Mouse (Mus musculus) large intestine, adult 2 months (tissue): ENCODE measurements around the gene Stc2. TPM values are rescaled to one million over a fixed set of nuclear protein-coding genes. Genes with fewer than 3 reads are reported as not detected.

Experiments used
- DNase-seq: peaks from one replicate; pipeline ENCODE4 v3.0.0-alpha.2; 2012; ENCODE audit warnings: low read depth, low spot score
- WGBS: fragments of 180-500 bp; shearing (Covaris S2); methylation state at CpG from one replicate; pipeline ENCODE4 v1.1.7; 2018; 5-methylcytosine and 5-hydroxymethylcytosine counted together
- polyA plus RNA-seq: library from polyadenylated mRNA; depleted of rRNA; stranded (reverse); fragments of >200 nt; gene quantifications from 2 replicates; pipeline ENCODE4 v1.2.3, GENCODE M21; 2012; rRNA removed

Stc2 gene
- polyA plus RNA-seq, 1 experiment = 2.1 TPM

- 2% methylated on average over 36 of the region's 36 CpGs for WGBS
- DNase-seq = no peak
Measured at GRCm38 (mm10) chr11:31368252-31368964, 1.5 kb downstream of the Stc2 start.

DNA sequence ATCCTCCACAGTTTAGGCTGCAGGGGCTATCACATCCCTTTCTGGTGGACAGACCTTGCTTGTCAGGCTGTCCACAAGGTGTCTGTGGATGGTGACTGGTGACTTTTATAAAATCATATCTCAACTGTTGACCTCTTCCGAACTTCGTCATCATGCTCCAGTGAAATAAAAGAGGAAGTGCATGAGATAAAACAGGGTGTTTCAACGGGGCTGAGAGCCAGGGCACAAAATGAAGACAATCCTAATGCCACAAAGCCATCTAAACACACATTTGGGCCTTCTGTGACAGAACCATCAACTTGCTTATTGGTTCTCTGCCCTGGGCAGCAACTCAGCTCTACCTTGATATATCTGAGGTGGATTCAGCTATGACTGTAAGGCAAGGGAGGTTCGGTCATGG, 3.0 kb downstream of the Stc2 start:
- 80% methylated on average over 4 of the region's 4 CpGs for WGBS
- no peak for DNase-seq

DNA sequence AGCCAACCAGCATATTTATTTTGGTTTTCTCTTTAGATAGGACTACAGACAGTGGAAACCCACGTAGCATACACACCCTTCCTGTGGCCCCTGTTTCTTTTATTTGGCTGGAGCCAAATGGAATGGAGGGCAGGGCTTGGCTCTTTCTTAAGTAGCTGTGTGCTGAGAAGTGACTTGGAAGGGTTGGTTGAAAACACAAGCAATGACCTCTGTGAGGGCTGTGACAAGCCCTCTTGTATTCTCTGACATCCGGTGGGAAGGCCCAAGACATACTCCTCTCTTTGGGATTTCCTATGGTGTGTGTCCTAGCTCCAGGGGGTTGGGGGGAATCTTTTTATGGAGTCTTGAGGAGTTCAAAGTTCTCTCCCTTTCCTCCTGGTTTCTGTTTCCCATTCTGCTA, 3.5 kb downstream of the Stc2 start:
- no peak for DNase-seq
- 86% methylated on average over 2 of the region's 2 CpGs for WGBS

- whole genome bisulfite sequencing = 89% methylated on average over 2 of the region's 2 CpGs
- DNase-seq = no peak
Measured at GRCm38 (mm10) chr11:31365981-31366380, 3.9 kb downstream of the Stc2 start.

DNA sequence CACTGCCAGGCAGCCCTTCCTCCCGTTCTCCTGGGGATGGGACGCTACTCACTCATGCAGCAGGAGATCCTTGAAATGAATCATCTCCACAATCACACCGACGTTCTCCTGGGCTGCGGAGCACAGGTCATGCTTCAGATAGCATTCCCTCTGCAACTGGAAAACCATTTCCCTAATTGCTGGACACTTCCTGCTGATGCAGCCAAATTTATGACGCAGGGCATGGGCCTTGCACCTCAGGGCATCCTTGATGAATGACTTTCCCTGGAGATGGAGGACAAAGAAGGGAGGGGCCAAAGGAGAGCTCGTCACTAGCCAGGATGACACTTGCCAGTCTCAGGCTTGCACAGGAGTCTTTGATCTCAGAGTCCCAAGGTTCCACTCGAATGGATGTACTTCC, 4.6 kb downstream of the Stc2 start:
- no peak for DNase-seq
- WGBS = 82% methylated on average over 8 of the region's 8 CpGs

DNA sequence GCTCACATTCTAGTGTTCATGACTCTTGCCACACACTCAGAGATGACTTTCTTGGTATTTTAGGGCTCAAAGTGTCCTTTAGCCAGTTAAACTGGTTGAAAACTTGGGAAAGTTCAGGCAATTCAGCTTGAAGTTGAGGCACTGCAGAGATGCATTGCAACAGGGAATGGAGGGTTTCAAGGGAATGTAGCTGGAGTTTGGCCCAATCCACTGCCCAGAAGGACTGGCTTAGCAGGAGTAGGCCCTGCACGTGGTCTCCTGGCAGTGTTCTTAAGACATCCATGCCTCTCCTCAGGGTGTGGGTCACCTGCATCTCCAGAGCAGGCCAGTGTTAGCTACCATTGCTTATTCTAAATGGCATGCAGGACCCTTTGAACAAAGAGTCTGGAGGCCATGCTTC, 7.0 kb downstream of the Stc2 start:
- WGBS = 83% methylated on average over 1 of the region's 1 CpGs
- DNase-seq = no peak

DNA sequence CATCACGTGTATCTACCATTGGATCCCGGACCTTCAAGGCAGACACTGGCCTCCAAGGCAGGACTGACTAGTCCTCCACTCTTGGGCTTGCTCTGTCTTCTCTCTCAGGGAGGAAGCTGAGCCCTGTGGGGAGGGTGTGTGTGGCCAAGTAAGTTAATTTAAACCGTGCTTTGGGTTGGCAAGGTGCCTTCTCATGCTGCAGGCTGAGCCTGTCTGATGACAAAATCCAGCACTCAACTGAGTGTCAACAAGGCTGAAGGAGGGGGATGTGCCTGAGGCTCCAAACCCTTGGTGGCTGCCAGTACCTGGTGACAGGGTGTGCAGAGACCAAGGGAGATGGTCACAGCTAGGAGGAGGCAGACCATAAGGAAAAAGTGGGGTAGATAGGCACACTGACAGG, 7.5 kb downstream of the Stc2 start:
- no peak for DNase-seq
- 47% methylated on average over 3 of the region's 3 CpGs for WGBS

DNA sequence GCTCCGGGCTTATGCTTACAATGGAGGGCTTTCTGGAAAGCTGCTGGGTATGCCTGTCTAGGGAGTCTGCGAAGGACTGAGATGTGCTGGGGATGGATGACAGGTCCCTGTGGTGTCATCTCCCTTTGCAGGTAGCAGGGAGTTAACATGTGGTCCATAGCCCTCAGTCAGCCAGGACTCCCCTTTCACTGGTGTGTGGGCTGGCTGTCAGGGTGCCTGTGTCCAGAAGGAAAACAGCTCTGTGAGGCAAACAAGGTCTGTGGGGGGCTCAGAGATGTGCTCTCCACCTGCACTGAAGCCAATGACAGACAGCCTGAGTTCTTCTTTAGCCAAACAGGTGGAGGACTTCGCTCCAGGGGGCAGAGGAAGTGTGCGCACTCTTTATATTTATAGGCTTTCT, 8.8 kb downstream of the Stc2 start:
- no peak for DNase-seq
- WGBS = 96% methylated on average over 4 of the region's 4 CpGs

DNA sequence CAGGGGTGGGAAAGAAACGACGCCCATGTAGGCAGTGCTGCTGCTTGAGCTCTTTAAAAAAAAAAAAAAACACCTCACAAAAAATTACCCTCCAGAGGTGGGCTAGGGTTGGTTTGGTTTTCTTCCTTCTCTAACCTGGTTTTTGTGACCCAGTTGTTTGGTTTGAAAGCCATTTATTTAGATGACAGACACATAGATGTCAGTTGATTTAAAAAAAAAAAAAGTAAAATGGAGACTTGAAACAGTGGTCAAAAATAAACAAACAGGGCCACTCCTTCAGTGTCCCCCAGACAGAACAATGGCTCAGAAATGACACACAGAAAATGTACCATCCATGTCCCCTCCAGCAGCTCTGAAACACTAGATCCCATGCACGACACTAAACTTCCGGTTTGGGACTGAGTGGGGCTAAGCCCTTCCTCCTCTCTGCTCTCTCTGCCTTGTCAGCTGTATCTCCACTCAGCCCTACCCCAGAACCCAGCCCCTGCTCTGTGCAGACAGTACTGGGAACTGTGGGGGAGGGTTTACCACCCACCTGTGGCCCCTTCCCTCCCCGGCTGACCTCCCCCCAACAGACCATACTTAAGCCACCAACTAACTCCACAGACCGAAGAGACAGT, 10.5 kb downstream of the Stc2 start:
- DNase-seq = no peak
- WGBS = 83% methylated on average over 6 of the region's 6 CpGs

GRCm38 (mm10) chr11:31358453-31358852, 11.4 kb downstream of the Stc2 start:
- no peak for DNase-seq

GRCm38 (mm10) chr11:31356866-31357265, 13.0 kb downstream of the Stc2 start:
- no peak for DNase-seq

More at GRCm38 (mm10) chr11:31358453-31358852, 11.4 kb downstream of the Stc2 start:
- WGBS = 83% methylated on average over 5 of the region's 5 CpGs

GRCm38 (mm10) chr11:31355737-31356136, 14.1 kb downstream of the Stc2 start:
- no peak for DNase-seq
- WGBS = 96% methylated on average over 1 of the region's 1 CpGs

- WGBS = 87% methylated on average over 1 of the region's 1 CpGs
- no peak for DNase-seq
Measured at GRCm38 (mm10) chr11:31354514-31354913, 15.4 kb downstream of the Stc2 start.

Other genes starting within 250 kb of the Stc2 start
- not detected in 2 replicates for gene Gm17332, start 187.6 kb downstream of the Stc2 start, polyA plus RNA-seq